Mouse (Mus musculus) embryonic fibroblast, embryonic 13.5 days (primary cell): Measurements from ENCODE around the gene Irf2bp2.

ENCODE experiments used
- CTCF ChIP-seq: IDR thresholded peaks from 2 replicates; pipeline ENCODE4 v1.5.1; 2011; ENCODE audit warnings: mild to moderate bottlenecking, control low read depth, low read length, moderate library complexity, borderline replicate concordance; ENCODE audit not compliant: insufficient read depth
- POLR2A ChIP-seq: IDR thresholded peaks from 2 replicates; pipeline ENCODE4 v1.6.1; 2011; ENCODE audit warnings: low read depth, mild to moderate bottlenecking, control low read depth, low read length, moderate library complexity

GRCm38 (mm10) chr8:126580826-126581225 lies 13.0 kb downstream of the Irf2bp2 start:
- TF ChIP-seq CTCF (no peak), POLR2A (no peak)
